Mouse (Mus musculus): ENCODE results near the gene Zfp992. TPM values are rescaled to one million over a fixed set of nuclear protein-coding genes. Genes with fewer than 3 reads are reported as not detected.
A peak's percentile ranks its signal among the peaks of the same experiment; 100 is the strongest.
"Not testable (repeated sequence)": the region's sequence is repeated elsewhere in the genome, so short reads cannot be mapped to it uniquely, and the experiment has no call there.

The Zfp992 gene
- 2.4 and 3.3 TPM in 2 replicates for polyA plus RNA-seq (2015; fragmentation: Nextera tagmentation; extraction: Ambion mirVana)

- H3K36me3 ChIP-seq, H3K4me2 ChIP-seq, H3K27me3 ChIP-seq, H3K4me1 ChIP-seq, H3K4me3 ChIP-seq, H3K9ac ChIP-seq, H3K27ac ChIP-seq: not testable (repeated sequence)
- WGBS: 91% methylated on average over 2 of the region's 2 CpGs
- peak; percentile 50; the same call in 1 of the 2 replicates for ATAC-seq (ENCODE audit: insufficient number of reproducible peaks, low FRiP score, low TSS enrichment, low read depth)
- H3K9me3 ChIP-seq: peaks cover 16% of the 10 kb centered on the region
Observed at GRCm38 (mm10) chr4:146448950-146449349, at the start of gene Zfp992. TSS of gene Zfp992 (plus strand) at chr4:146449023.

DNA sequence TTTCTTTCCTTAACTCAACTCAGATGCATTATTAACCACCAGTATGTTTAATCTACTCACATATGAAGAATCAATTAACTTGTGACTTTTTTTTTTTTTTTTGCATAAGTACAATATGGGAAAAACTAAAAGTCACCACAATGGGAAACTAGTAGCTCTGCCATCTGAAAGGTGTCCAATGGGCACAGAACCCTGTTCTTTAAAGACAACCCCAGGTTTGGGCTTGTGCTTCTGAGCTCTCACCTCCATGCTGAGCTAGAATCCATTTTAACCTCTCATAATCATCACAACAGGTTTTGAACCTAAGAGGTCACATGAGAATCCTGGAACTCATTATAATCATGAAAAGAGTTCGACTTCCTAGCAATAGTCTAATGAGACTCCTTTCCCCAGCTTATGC, 19.4 kb upstream of the Zfp992 start:
- not testable (repeated sequence) for H3K27me3 ChIP-seq; H3K27ac ChIP-seq; H3K4me2 ChIP-seq; H3K36me3 ChIP-seq; H3K4me3 ChIP-seq; H3K4me1 ChIP-seq; ATAC-seq (ENCODE audit: insufficient number of reproducible peaks, low FRiP score, low TSS enrichment, low read depth); H3K9ac ChIP-seq; H3K9me3 ChIP-seq
- 0% methylated on average over 1 of the region's 1 CpGs for WGBS

DNA sequence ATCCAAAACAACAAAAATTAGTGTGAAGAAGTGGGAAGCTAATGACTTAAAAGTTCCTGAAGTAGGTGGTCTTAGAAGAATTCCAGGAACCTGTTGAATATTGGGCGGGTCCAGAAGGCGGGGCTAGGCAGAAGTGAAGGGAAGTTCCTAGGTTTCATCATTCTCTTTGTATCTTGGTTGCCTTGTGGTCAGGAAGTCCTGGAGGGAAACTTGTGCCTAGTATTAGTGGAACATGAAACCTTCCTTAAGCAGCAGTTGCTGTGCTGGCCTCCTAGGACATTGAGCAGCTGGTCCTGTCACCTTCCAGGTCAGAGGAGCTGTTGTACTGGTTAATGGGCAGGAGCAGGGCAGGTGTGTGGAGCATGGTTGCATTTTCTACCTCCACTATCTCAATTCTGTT, 17.9 kb upstream of the Zfp992 start:
- WGBS: 61% methylated on average over 2 of the region's 2 CpGs
- not testable (repeated sequence) for H3K27ac ChIP-seq; H3K36me3 ChIP-seq; H3K9ac ChIP-seq; H3K4me1 ChIP-seq; H3K4me2 ChIP-seq; H3K27me3 ChIP-seq; H3K9me3 ChIP-seq; ATAC-seq (ENCODE audit: insufficient number of reproducible peaks, low FRiP score, low TSS enrichment, low read depth); H3K4me3 ChIP-seq

- H3K9ac ChIP-seq: not testable (repeated sequence)
- WGBS: 86% methylated on average over 2 of the region's 2 CpGs
Observed at GRCm38 (mm10) chr4:146435539-146435938, 13.3 kb upstream of the Zfp992 start.

DNA sequence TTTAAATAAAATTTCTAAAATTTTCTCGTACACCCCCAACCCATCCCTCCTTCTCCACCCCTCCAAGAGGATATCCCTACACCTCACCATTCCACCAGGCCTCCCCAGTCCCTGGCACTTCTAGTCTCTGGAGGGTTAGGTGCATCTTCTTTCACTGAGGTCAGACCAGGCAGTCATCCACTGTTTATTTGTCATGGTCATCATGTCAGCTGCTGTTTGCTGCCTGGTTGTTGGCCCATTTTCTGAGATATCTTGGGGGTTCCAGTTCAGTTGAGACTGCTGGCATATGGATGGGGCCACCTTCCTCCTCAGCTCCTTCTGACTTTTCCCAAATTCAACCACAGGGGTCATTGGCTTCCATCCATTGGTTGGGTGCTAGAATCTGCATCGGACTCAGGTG, 11.6 kb upstream of the Zfp992 start:
- not testable (repeated sequence) for ATAC-seq (ENCODE audit: insufficient number of reproducible peaks, low FRiP score, low TSS enrichment, low read depth); H3K4me1 ChIP-seq; H3K4me3 ChIP-seq; H3K27ac ChIP-seq; H3K27me3 ChIP-seq; H3K9ac ChIP-seq; H3K9me3 ChIP-seq; H3K36me3 ChIP-seq; H3K4me2 ChIP-seq
- WGBS: 88% methylated on average over 1 of the region's 2 CpGs

More at GRCm38 (mm10) chr4:146435539-146435938, 13.3 kb upstream of the Zfp992 start:
- not testable (repeated sequence) for H3K36me3 ChIP-seq; H3K4me2 ChIP-seq; H3K27ac ChIP-seq; H3K4me1 ChIP-seq; H3K4me3 ChIP-seq; ATAC-seq (ENCODE audit: insufficient number of reproducible peaks, low FRiP score, low TSS enrichment, low read depth); H3K9me3 ChIP-seq; H3K27me3 ChIP-seq

- not testable (repeated sequence) for H3K4me1 ChIP-seq; H3K9ac ChIP-seq; H3K27me3 ChIP-seq; ATAC-seq (ENCODE audit: insufficient number of reproducible peaks, low FRiP score, low TSS enrichment, low read depth); H3K4me3 ChIP-seq; H3K36me3 ChIP-seq; H3K27ac ChIP-seq; H3K4me2 ChIP-seq
- H3K9me3 ChIP-seq: peaks cover 14% of the 10 kb centered on the region
Observed at GRCm38 (mm10) chr4:146444345-146444744, 4.5 kb upstream of the Zfp992 start.

- not testable (repeated sequence) for H3K9ac ChIP-seq; H3K4me1 ChIP-seq; ATAC-seq (ENCODE audit: insufficient number of reproducible peaks, low FRiP score, low TSS enrichment, low read depth); H3K27me3 ChIP-seq; H3K36me3 ChIP-seq; H3K27ac ChIP-seq; H3K4me3 ChIP-seq; H3K4me2 ChIP-seq
- H3K9me3 ChIP-seq: peaks cover 14% of the 10 kb centered on the region
Observed at GRCm38 (mm10) chr4:146445121-146445520, 3.7 kb upstream of the Zfp992 start.

GRCm38 (mm10) chr4:146446135-146446534, 2.7 kb upstream of the Zfp992 start:
- not testable (repeated sequence) for H3K27ac ChIP-seq; ATAC-seq (ENCODE audit: insufficient number of reproducible peaks, low FRiP score, low TSS enrichment, low read depth); H3K4me3 ChIP-seq; H3K36me3 ChIP-seq; H3K9ac ChIP-seq; H3K27me3 ChIP-seq; H3K4me1 ChIP-seq; H3K4me2 ChIP-seq
- H3K9me3 ChIP-seq: peaks cover 14% of the 10 kb centered on the region
- 78% methylated on average over 4 of the region's 4 CpGs for WGBS

DNA sequence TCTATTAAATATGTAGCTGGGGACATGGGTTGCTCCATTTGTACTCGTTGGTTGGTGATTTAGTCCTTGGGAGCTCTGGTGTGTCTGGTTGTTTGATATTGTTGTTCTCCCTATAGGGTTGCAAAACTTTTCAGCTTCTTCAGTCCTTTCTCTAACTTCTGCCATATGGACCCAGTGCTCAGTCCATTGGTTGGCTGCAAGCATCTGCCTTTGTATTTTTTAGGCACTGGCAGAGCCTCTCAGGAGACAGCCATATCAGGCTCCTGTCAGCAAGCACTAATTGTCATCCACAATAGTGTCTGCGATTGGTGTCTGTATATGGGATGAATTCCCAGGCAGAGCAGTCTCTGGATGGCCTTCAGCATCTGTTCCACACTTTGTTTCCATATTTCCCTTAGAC, 1.8 kb upstream of the Zfp992 start:
- not testable (repeated sequence) for H3K27ac ChIP-seq; H3K4me3 ChIP-seq; H3K27me3 ChIP-seq; H3K9ac ChIP-seq; H3K36me3 ChIP-seq; ATAC-seq (ENCODE audit: insufficient number of reproducible peaks, low FRiP score, low TSS enrichment, low read depth); H3K4me1 ChIP-seq; H3K4me2 ChIP-seq
- H3K9me3 ChIP-seq: peaks cover 14% of the 10 kb centered on the region
- 87% methylated on average over 2 of the region's 2 CpGs for WGBS

GRCm38 (mm10) chr4:146449711-146450110, 888 bp downstream of the Zfp992 start:
- H3K4me2 ChIP-seq; H3K9ac ChIP-seq; H3K4me1 ChIP-seq; H3K27ac ChIP-seq; H3K4me3 ChIP-seq; H3K36me3 ChIP-seq; H3K27me3 ChIP-seq; ATAC-seq (ENCODE audit: insufficient number of reproducible peaks, low FRiP score, low TSS enrichment, low read depth): not testable (repeated sequence)
- peaks cover 23% of the 10 kb centered on the region for H3K9me3 ChIP-seq
- WGBS: 89% methylated on average over 5 of the region's 5 CpGs

DNA sequence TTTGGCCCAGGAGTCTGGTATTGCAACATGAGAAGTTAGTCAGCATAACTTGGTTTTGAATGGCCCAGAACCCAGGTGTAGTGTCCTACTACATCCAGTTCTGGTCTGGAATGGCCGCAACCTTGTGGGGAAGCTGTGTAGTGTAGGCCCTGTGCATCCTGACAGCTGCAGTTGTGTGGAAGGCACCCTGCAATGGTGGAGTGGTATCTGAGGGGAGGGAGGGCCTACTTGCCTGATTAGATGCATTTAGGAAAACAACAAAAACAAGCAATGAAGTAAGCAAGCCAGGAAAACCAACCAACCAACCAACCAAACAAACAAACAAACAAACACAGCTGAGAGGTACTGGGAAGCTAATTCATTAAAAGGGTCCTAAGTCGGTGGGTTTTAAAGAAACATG, 3.8 kb downstream of the Zfp992 start:
- not testable (repeated sequence) for H3K27me3 ChIP-seq; H3K4me2 ChIP-seq; H3K9ac ChIP-seq; ATAC-seq (ENCODE audit: insufficient number of reproducible peaks, low FRiP score, low TSS enrichment, low read depth); H3K27ac ChIP-seq; H3K4me1 ChIP-seq; H3K4me3 ChIP-seq; H3K36me3 ChIP-seq
- peaks cover 39% of the 10 kb centered on the region for H3K9me3 ChIP-seq
- 82% methylated on average over 2 of the region's 2 CpGs for WGBS

GRCm38 (mm10) chr4:146454170-146454569, 5.3 kb downstream of the Zfp992 start:
- 59% methylated on average over 1 of the region's 1 CpGs for whole genome bisulfite sequencing

GRCm38 (mm10) chr4:146454896-146455295, 6.1 kb downstream of the Zfp992 start:
- Histone ChIP-seq H3K4me1 (no peaks in the 10 kb centered on the region), H3K4me3 (no peak overlapping the region), H3K36me3 (no peaks in the 10 kb centered on the region), H3K9ac (no peak overlapping the region), H3K27ac (no peak overlapping the region), H3K9me3 (peaks cover 43% of the 10 kb centered on the region), H3K27me3 (no peaks in the 10 kb centered on the region), H3K4me2 (no peak overlapping the region)
- WGBS: 49% methylated on average over 2 of the region's 2 CpGs
- ATAC-seq (ENCODE audit: insufficient number of reproducible peaks, low FRiP score, low TSS enrichment, low read depth): peak; percentile 7; the same call in 1 of the 2 replicates

More at GRCm38 (mm10) chr4:146454170-146454569, 5.3 kb downstream of the Zfp992 start:
- not testable (repeated sequence) for H3K36me3 ChIP-seq, H3K27me3 ChIP-seq, H3K4me2 ChIP-seq, H3K4me1 ChIP-seq, H3K27ac ChIP-seq, H3K4me3 ChIP-seq, H3K9ac ChIP-seq
- ATAC-seq (ENCODE audit: insufficient number of reproducible peaks, low FRiP score, low TSS enrichment, low read depth): 0 out of 2 replicates have a peak, but pooled peaks have one; percentile 3
- H3K9me3 ChIP-seq: peaks cover 43% of the 10 kb centered on the region

Data from limb, embryonic 15.5 days (tissue).